Mouse (Mus musculus): ENCODE data around the gene Msln.
"Not testable (repeated sequence)": the region's sequence is repeated elsewhere in the genome, so short reads cannot be mapped to it uniquely, and the experiment has no call there.

Msln gene

GRCm38 (mm10) chr17:25769331-25769730 is 15.2 kb upstream of the Msln start:
- no peak for DNase-seq

GRCm38 (mm10) chr17:25765886-25766285 is 11.7 kb upstream of the Msln start:
- DNase-seq = no peak

- no peak for DNase-seq
These were observed 8.4 kb upstream of the Msln start for GRCm38 (mm10) chr17:25762591-25762990.

GRCm38 (mm10) chr17:25761561-25761970 is 7.4 kb upstream of the Msln start:
- no peak for DNase-seq

GRCm38 (mm10) chr17:25760148-25760547 is 6.0 kb upstream of the Msln start:
- no peak for DNase-seq

GRCm38 (mm10) chr17:25757691-25758090 is 3.5 kb upstream of the Msln start:
- DNase-seq = no peak

GRCm38 (mm10) chr17:25756378-25757242 is 2.4 kb upstream of the Msln start:
- DNase-seq = no peak

- no peak for DNase-seq
These were observed 1.6 kb upstream of the Msln start for GRCm38 (mm10) chr17:25755627-25756377.

- DNase-seq = no peak
These were observed 908 bp upstream of the Msln start for GRCm38 (mm10) chr17:25755086-25755485.

- DNase-seq = peak; percentile 81 to 82
These were observed 2.7 kb downstream of the Msln start for GRCm38 (mm10) chr17:25751446-25751845.

GRCm38 (mm10) chr17:25749314-25749713 is 4.9 kb downstream of the Msln start:
- no peak for DNase-seq

- no peak for DNase-seq
These were observed 5.9 kb downstream of the Msln start for GRCm38 (mm10) chr17:25748238-25748637.

- DNase-seq = no peak
These were observed 9.9 kb downstream of the Msln start for GRCm38 (mm10) chr17:25744311-25744710.

- DNase-seq = peak in 1 of 2 experiments; percentile 32
These were observed 10.3 kb downstream of the Msln start for GRCm38 (mm10) chr17:25743831-25744230.

- not testable (repeated sequence) for DNase-seq
These were observed 12.7 kb downstream of the Msln start for GRCm38 (mm10) chr17:25741471-25741870.

- no peak for DNase-seq
These were observed 15.3 kb downstream of the Msln start for GRCm38 (mm10) chr17:25738861-25739260.

- no peak for DNase-seq
These were observed 18.4 kb downstream of the Msln start, which contains the start of gene Mslnl for GRCm38 (mm10) chr17:25735745-25736144. Gene Mslnl, plus strand, starts transcription at chr17:25736042.

GRCm38 (mm10) chr17:25735246-25735645 is 18.9 kb downstream of the Msln start:
- DNase-seq = no peak

GRCm38 (mm10) chr17:25732082-25732481 is 22.1 kb downstream of the Msln start:
- DNase-seq = peak; percentile 93 to 95

- DNase-seq = peak in 1 of 2 experiments; percentile 56
These were observed 26.2 kb downstream of the Msln start for GRCm38 (mm10) chr17:25728009-25728270.

GRCm38 (mm10) chr17:25727265-25728008 is 26.7 kb downstream of the Msln start, which contains the start of the genes Chtf18 and Rpusd1:
Gene Chtf18, minus strand, starts transcription at chr17:25727419.
Gene Rpusd1, plus strand, starts transcription at chr17:25727670.
- peak; percentile 100 for DNase-seq

GRCm38 (mm10) chr17:25725264-25725663 is 28.9 kb downstream of the Msln start:
- DNase-seq = no peak

- peak in 1 of 2 experiments; percentile 50 for DNase-seq
These were observed 30.3 kb downstream of the Msln start for GRCm38 (mm10) chr17:25723919-25724318.
